Mouse (Mus musculus): ENCODE data around the gene Csf1.

Gene Csf1

DNA sequence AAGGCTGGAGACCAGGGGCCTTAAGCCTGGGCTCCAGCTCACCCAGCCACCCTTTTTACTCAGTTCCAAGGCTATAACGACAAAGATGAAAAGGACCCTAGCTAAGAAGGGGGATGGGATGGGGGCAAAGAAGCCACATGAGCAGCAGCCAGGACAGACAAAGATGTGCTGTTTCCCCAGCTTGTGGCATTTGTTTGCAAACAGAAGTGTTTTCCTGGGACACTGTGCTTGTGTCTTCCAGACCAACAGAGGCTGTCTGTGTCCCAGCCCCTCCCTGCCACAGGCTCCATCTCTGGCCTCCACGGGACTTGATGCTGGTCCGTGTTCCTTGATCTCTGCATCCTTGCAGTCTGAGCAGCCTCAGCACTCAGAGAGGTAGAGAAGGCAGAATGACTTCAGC is 28.6 kb upstream of the Csf1 start:
- TF ChIP-seq GATA4 (IDR thresholded peaks at IDR 0.05; ENCODE audit: insufficient replicate concordance, low read length) = no peak

DNA sequence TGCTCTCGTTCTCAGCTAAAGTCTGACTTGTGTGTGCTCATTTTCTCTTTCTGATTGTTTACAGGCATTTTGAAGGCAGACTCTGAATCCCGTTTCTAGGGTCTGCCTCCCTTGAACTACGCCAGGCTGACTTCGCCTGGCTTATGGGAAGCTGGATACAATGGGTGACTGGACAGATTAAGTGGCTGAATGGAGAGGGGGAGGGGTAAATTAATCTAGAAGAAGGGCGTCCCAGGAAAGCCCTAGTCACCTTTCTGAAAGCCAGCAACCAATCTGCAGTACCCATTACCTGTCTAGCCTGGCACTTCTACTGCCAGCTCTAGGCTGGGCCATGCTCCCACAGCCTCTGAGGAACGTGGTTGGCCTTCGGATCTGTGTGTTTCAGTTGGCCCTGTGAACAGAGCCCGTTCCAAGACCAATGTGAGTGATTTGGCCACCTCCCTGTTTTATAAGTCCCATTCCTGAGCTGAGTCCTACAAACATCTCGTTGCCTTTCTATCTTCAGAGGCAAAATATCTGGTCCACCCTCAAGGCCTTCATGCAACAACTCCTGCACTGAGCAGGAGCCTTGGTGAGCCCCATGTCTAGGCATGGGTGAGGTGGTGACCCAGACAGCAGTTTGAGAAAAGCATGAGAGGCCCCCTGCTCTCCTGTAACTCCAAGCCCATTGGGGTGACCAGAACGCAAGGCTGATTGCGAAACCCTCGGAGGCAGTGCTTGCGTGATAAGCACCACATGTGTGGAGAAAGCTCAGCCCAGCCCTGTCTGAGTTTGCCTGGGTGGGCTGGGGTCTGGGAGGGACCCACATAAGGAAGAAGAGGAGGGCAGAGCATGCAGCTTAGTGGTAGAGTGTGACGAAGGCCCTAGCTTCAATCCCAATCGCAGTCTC is 27.6 kb upstream of the Csf1 start:
- TF ChIP-seq GATA4 (IDR thresholded peaks at IDR 0.05; ENCODE audit: insufficient replicate concordance, low read length) = no peak

DNA sequence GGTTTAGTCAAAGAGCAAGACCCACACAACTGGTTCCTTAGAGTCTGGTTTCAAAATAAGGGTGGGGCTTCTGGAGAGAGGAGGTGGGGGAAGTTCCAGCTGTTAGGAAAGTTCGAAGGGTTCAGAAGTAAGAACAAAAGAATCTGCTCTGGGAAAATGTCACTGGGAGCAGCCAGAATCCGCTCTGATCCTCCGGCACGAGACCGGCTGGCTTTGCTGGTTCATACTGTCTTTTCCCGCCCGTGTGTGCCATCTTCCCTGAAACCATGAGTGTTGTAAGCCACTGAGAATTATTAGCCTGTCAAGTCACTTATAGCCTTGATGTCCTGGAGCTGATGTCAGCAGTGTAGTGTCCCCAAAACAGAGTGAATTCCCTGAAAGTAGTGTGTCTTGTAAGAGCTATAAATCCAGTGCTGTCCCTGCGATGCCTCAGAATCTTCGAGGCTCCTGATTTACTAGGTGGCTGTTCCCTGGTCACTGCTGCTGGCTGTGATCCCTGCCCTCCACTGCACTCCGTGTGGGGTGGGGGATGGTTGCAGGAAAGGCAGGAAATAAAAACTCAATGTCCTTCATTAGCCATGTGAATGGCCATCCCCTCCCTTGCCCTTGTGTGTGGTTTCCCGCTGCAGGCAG is 26.8 kb upstream of the Csf1 start:
- TF ChIP-seq GATA4 (IDR thresholded peaks at IDR 0.05; ENCODE audit: insufficient replicate concordance, low read length) = peak; percentile 7; the same call in 1 of the 2 replicates

DNA sequence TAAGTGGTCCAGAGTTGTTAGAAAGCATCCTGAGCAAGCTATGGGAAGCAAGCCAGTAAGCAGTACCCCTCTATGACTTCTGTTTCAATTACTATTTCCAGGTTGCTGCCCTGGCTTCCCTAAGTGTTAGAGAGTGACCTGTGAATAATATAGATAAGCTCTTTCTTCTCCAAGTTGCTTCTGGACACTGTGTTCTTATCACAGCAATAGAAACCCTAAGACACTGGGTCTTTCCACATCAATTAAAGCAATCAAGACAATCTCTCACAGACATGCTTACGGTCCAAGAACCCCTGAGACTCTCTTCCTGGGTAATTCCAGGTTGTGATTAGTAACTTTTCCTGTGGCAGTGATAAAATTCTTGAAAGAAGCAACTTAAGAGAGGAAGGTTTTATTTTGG is 26.1 kb upstream of the Csf1 start:
- TF ChIP-seq GATA4 (IDR thresholded peaks at IDR 0.05; ENCODE audit: insufficient replicate concordance, low read length) = peak; percentile 52; the same call in 1 of the 2 replicates

DNA sequence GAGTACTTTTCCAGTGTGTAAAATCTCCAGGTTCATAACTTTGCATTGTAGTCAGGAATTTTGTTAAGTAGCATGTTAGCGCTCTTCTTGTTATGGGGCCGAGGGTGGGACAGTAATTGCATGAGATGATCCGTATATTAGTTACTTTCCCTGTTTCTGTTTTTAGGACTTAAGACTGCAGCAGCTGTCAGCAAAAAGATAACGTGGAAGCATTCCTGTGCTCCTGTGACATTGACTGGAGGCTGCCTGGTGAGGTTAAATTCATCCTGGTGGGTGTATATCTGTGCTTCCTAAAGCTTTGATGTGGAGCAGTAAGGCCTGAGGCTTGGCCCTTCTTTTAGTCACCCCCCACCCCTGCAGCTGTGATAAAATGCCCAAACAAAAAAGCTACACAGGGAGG is 25.3 kb upstream of the Csf1 start:
- TF ChIP-seq GATA4 (IDR thresholded peaks at IDR 0.05; ENCODE audit: insufficient replicate concordance, low read length) = no peak

DNA sequence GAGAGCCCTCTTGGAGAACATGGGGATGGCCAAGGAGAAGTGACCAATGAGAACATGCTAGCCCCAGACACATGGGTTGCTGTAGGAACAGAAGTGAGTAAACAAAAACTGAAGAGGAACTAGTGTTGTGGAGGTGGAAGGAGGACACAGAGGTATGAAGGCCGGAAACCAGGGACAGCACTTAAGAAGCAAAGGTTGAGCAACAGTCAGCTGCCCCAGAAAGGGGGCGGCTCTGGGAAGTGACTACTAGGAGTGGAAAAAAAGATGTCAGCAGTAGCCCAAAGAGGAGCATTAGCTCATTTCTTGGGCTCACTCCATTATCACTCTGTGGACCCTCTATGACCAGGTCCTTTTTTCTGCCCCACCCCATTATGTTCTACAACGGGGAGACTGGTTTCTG is 23.0 kb upstream of the Csf1 start:
- no peak for TF ChIP-seq GATA4 (IDR thresholded peaks at IDR 0.05; ENCODE audit: insufficient replicate concordance, low read length)

DNA sequence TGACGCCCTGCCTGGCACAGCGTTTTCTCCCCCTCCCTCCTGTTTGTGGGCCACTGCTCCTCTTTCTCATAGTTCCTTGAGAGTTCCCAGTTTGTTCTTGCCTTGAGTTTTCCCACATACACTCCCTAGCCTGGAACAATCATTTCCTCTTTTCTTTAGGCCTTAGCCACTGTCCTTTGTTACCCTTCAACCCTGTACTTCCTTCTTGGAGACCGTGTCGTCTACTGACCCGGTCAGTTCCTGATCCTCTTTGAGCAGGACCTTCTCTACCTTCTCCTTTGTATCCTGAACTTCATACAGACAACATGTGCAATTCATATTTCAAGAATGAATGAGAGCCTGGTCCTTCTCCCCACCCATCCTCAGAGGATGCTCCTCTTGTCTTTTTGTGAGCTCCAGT is 21.0 kb upstream of the Csf1 start:
- no peak for TF ChIP-seq GATA4 (IDR thresholded peaks at IDR 0.05; ENCODE audit: insufficient replicate concordance, low read length)

DNA sequence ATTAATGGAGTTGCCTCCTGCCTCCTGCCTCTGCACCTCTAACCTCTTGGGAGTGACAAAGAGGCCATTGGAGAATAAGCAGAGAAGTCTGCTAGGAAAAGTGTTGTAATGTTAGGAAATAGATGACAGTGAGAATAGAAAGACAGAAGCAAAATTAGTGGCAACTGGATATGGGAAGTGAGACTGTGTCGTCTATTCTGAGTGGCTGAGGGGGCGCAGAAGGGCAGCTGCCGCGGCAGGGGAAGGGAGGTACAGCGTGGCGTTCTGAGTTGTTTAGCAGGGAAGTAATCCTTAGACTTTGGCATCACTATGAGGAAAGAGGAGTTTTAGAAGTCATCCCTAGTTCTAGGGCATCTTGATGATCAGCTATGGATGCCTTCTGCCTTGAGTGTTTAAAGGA is 17.7 kb upstream of the Csf1 start:
- no peak for TF ChIP-seq GATA4 (IDR thresholded peaks at IDR 0.05; ENCODE audit: insufficient replicate concordance, low read length)

DNA sequence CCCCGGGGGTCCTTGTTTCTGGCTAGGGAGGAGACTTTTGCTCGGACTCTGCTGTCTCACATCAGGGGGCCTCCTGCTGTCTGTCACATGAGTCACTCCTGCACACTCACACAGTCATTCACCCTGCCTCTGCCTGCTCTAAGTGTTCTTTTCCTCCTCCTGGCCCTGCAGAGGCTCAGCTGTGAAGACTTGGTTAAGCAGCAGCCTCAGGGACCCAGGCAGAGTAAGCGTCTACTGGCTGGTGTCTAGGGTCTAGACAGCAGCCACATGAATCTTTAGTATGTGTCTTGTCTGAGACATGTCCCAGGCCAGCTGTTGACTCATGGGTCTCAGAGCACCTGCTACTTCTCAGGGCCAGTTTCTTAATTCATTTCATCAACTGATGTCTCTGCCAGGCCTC is 16.0 kb upstream of the Csf1 start:
- TF ChIP-seq GATA4 (IDR thresholded peaks at IDR 0.05; ENCODE audit: insufficient replicate concordance, low read length) = no peak

DNA sequence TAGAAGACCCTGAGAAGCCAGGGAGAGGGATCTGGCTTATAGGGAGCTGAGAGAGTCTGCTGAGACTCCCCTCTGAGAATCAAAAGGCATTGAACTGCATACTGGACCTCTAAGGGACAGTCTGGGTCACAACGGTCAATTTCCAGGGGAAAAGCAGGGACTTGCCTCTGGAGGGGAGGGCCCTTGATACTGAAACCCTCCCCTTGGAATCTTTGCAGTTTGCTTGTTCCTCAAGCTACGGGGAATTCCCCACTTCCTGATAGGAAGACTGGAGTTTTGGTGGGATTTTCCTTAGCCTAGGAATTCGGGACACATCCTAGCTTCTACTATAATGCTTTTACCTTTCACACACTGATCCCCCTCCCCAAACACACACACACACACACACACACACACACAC is 15.5 kb upstream of the Csf1 start:
- no peak for TF ChIP-seq GATA4 (IDR thresholded peaks at IDR 0.05; ENCODE audit: insufficient replicate concordance, low read length)

DNA sequence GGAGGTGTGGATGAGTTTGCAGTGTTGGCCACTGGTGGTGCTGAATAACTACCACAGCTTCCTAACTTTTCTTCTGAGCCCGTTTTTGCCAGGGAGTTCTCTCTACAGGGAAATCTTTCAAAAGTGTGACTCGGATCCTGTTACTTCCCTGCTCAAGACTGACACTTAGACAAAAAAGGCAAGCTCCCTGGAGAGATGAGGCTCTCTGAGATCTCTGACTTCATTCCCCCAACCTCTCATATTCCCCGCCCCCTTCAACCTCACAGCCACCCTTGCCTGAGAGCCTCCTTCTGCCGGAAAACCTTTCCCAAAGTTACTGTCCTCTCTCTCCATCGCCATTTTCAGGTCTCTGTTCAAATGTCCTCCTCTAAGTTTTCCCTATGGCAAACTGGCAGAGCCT is 14.8 kb upstream of the Csf1 start:
- no peak for TF ChIP-seq GATA4 (IDR thresholded peaks at IDR 0.05; ENCODE audit: insufficient replicate concordance, low read length)

DNA sequence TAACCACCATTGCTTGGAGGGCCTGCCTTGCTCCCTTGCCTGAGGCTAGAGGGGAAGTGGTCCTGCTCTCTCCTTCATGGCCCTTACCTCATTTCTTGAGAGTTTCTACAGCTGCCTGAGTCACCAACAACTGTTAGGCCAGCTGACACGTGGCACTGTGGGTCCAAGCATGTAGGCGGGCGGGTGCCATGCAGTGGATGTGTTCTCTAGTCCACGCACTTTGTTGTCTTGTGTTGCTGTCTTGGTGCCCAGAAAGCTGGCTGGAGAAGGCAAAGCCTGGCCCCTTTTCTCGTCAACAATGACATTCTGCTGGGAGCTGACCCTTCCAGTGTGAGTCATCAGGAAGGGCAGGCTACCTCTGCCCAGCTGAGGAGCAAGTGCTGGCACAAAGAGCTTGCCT is 12.6 kb upstream of the Csf1 start:
- TF ChIP-seq GATA4 (IDR thresholded peaks at IDR 0.05; ENCODE audit: insufficient replicate concordance, low read length) = no peak

DNA sequence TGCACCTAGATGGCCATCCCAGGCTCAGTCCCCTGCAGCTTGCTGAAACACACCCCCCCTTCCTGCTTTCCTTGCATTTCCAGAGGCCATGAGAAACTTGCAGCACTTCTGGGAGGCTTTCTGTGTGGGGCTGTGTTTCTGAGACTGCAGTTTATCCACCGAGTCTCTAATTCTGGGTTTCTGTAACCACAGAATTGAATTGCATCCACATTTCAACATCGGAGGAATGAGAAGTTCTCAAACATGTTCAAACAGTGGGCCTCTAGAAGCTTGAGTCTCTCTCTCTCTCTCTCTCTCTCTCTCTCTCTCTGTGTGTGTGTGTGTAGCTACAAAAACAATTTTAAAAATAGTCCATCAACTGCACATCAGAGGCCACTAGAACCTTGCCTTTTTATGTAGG is 9.4 kb upstream of the Csf1 start:
- no peak for TF ChIP-seq GATA4 (IDR thresholded peaks at IDR 0.05; ENCODE audit: insufficient replicate concordance, low read length)

DNA sequence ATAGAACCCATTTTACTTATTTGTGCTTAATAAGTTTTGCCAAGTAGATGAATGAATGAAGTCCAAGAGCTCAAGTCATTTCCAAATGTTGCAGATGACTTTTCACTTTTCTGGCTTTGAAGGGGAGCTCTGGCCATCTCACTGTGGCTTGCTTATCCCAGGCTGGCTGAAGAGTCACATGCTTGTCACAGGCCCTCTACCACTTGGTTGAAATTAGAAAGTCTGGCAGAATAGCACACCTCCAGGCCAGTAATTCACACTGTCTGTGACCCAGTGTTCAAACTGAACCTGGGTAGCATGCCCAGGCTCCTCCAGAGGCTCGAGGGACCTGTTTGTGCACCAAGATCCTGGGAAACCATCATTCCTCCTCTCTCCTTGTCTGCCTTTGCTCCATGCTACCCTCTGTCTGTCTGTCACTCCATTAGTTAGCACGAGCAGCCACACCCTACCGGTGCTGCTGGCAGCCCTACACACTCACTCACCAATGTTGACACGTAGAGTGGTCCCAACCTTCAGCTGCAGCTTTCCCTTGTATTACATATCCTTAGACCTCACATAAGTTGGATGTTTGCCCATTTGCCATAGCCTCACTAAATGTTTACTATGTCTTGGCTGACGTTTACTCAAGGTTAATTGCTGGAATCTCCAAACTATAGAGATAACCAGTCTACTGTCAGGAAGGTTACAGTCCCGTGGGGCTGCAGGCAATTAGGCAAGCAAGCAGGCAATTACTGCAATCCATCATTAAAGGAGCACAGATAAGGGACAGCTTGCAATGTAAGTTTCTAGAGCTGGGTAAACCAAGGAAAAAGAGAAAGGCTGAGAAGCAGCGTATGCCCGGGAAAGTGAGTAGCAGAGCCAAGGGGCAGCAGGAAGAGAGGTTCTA is 8.1 kb upstream of the Csf1 start:
- TF ChIP-seq GATA4 (IDR thresholded peaks at IDR 0.05; ENCODE audit: insufficient replicate concordance, low read length) = no peak; the same call in 1 of the 2 replicates

DNA sequence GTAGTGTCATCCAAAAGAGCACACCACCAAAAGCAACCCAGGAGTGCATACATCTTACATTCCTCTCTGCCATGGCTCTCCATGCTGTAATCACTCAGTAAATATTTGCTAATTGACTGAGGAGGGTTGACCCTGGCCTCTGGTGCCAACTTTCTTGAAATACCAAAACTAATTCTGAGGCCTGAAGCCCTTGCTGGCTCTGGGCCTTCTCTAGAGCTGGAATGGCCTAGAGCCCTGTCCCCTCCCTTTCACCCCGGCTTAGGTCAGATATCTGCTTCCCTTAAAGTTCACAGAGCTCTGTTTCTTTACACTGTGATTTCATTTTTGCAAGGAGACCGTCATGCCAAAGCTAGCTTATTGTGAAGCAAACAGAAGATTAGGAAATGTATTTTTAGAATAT is 6.5 kb upstream of the Csf1 start:
- TF ChIP-seq GATA4 (IDR thresholded peaks at IDR 0.05; ENCODE audit: insufficient replicate concordance, low read length) = peak; percentile 77; the same call in 1 of the 2 replicates

DNA sequence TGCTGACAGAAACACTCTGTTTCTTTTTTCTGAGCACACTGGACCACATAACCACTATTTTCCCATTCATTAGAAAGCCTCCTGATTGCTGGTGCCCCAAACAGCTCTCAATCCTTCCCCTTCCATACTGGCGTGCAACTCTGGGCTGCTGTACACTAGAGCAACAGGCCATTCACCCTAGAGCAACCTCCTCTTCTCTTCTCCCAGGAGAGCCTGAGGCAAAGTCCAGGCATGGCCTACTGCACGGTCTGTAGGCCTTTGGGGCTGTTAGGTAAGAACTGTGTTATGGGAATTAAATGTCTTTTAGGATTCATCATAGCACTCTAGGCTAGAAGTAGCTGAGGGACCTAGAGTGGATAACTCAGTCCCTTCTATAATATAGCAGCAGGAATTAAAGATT is 5.7 kb upstream of the Csf1 start:
- TF ChIP-seq GATA4 (IDR thresholded peaks at IDR 0.05; ENCODE audit: insufficient replicate concordance, low read length) = no peak
